Comparison of ENCODE assay signal across 21 mouse cellular contexts in genomic region chr14:117379979-117380378, GRCm38 (mm10).
DNase-seq lines count a peak whose midpoint lies in the region; ATAC-seq and TF ChIP-seq lines count a peak whose summit lies in the region.
"Had no signal": no experiment of that assay in that cellular context is flagged by ENCODE, and none has a peak within 500 bp of the region (broad histone marks: within the 10 kb centered on the region; RNA-seq: fewer than 3 reads in every experiment).

No protein-coding gene starts in this region.

- no peak overlapping the region for H3K4me3 ChIP-seq in heart, embryonic 12.5 days
- no peak overlapping the region for H3K4me3 ChIP-seq in heart, embryonic 10.5 days
- no peak overlapping the region for H3K4me3 ChIP-seq in kidney, adult 2 months (ENCODE audit: insufficient read depth, low read depth, low read length)
- no peak overlapping the region for H3K4me3 ChIP-seq in lung, embryonic 15.5 days
- no peak overlapping the region for H3K4me3 ChIP-seq in embryonic facial prominence, embryonic 14.5 days (ENCODE audit: low read depth, low read length)
- H3K4me3 ChIP-seq: forebrain, embryonic 12.5 days; limb, embryonic 10.5 days; megakaryocyte, embryonic 14.5 days; neural tube, embryonic 15.5 days had no signal

- H3K9ac ChIP-seq in heart, embryonic 12.5 days = no peak overlapping the region
- H3K9ac ChIP-seq in lung, embryonic 15.5 days = no peak overlapping the region
- no peak overlapping the region for H3K9ac ChIP-seq in embryonic facial prominence, embryonic 14.5 days (ENCODE audit: low read depth, low read length)
- H3K9ac ChIP-seq: forebrain, embryonic 12.5 days; liver, postnatal 0 days; neural tube, embryonic 15.5 days had no signal

- 48% methylated on average over 6 of the region's 6 CpGs for WGBS in heart, embryonic 12.5 days
- WGBS in heart, embryonic 10.5 days = 50% methylated on average over 6 of the region's 6 CpGs
- 50% methylated on average over 6 of the region's 6 CpGs for WGBS in kidney, adult 2 months
- WGBS in lung, embryonic 15.5 days = 11% methylated on average over 6 of the region's 6 CpGs
- 59% methylated on average over 6 of the region's 6 CpGs for WGBS in embryonic facial prominence, embryonic 14.5 days

- TF ChIP-seq POLR2A in kidney, adult 2 months (IDR thresholded peaks at IDR 0.05; ENCODE audit: low read depth, low read length) = no peak

- H3K4me2 ChIP-seq in heart, embryonic 12.5 days = no peak overlapping the region
- no peak overlapping the region for H3K4me2 ChIP-seq in lung, embryonic 15.5 days
- no peak overlapping the region for H3K4me2 ChIP-seq in embryonic facial prominence, embryonic 14.5 days (ENCODE audit: low read depth, low read length)
- H3K4me2 ChIP-seq: forebrain, embryonic 12.5 days; neural tube, embryonic 15.5 days had no signal

- H3K36me3 ChIP-seq in heart, embryonic 12.5 days = no peaks in the 10 kb centered on the region
- no peaks in the 10 kb centered on the region for H3K36me3 ChIP-seq in heart, embryonic 10.5 days
- no peaks in the 10 kb centered on the region for H3K36me3 ChIP-seq in kidney, adult 2 months (ENCODE audit: control insufficient read depth, insufficient read depth, low read length)
- H3K36me3 ChIP-seq in lung, embryonic 15.5 days = no peaks in the 10 kb centered on the region
- no peaks in the 10 kb centered on the region for H3K36me3 ChIP-seq in embryonic facial prominence, embryonic 14.5 days (ENCODE audit: control insufficient read depth, insufficient read depth, low read length)
- H3K36me3 ChIP-seq: forebrain, embryonic 12.5 days; G1E; limb, embryonic 10.5 days; neural tube, embryonic 15.5 days had no signal

- no peak for DNase-seq in heart, embryonic 10.5 days (ENCODE audit: low spot score)
- DNase-seq in kidney, adult 2 months = no peak
- DNase-seq in kidney, adult 9 months = no peak
- no peak for DNase-seq in lung, postnatal 25 days (ENCODE audit: low spot score)
- peak; percentile 70 for DNase-seq in embryonic facial prominence, embryonic 14.5 days (ENCODE audit: low spot score)
- DNase-seq in right cerebral cortex, postnatal 14 days = no peak
- DNase-seq: adrenal gland, postnatal 10 days; cerebellum, adult 9-11 months; liver, postnatal 0 days; spleen, adult 18-20 months; thymus, adult 18-20 months had no signal

- no peaks in the 10 kb centered on the region for H3K27me3 ChIP-seq in heart, embryonic 12.5 days (replicated peaks)
- H3K27me3 ChIP-seq in heart, embryonic 10.5 days (ENCODE audit: insufficient read depth, poor library complexity, severe bottlenecking) = no peaks in the 10 kb centered on the region
- no peaks in the 10 kb centered on the region for H3K27me3 ChIP-seq in kidney, adult 2 months (replicated peaks; ENCODE audit: control insufficient read depth, insufficient read depth, low read length)
- H3K27me3 ChIP-seq in lung, embryonic 15.5 days = no peaks in the 10 kb centered on the region
- H3K27me3 ChIP-seq in embryonic facial prominence, embryonic 14.5 days (replicated peaks; ENCODE audit: control insufficient read depth, insufficient read depth, low read length) = no peaks in the 10 kb centered on the region
- H3K27me3 ChIP-seq: forebrain, embryonic 12.5 days; megakaryocyte, embryonic 14.5 days; neural tube, embryonic 15.5 days had no signal

- H3K27ac ChIP-seq in heart, embryonic 12.5 days (ENCODE audit: poor library complexity, severe bottlenecking) = no peak overlapping the region
- H3K27ac ChIP-seq in heart, embryonic 10.5 days = no peak overlapping the region
- H3K27ac ChIP-seq in kidney, adult 2 months (ENCODE audit: insufficient read depth, low read depth, low read length) = 0 out of 2 replicates have a peak overlapping the region, but pooled peaks have one; percentile 20
- no peak overlapping the region; the same call in 1 of the 2 replicates for H3K27ac ChIP-seq in lung, embryonic 15.5 days
- no peak overlapping the region for H3K27ac ChIP-seq in embryonic facial prominence, embryonic 14.5 days (replicated peaks; ENCODE audit: low read depth, low read length)
- H3K27ac ChIP-seq: forebrain, embryonic 12.5 days; limb, embryonic 10.5 days; neural tube, embryonic 15.5 days had no signal

- peaks cover 7% of the 10 kb centered on the region for H3K4me1 ChIP-seq in heart, embryonic 12.5 days (replicated peaks)
- H3K4me1 ChIP-seq in heart, embryonic 10.5 days = 0 out of 2 replicates have a peak, but pooled peaks cover 6% of the 10 kb centered on the region
- no peaks in the 10 kb centered on the region for H3K4me1 ChIP-seq in kidney, adult 2 months (ENCODE audit: control insufficient read depth, insufficient read depth, low read length)
- peaks cover 9% of the 10 kb centered on the region; the same call in 1 of the 2 replicates for H3K4me1 ChIP-seq in lung, embryonic 15.5 days
- no peaks in the 10 kb centered on the region for H3K4me1 ChIP-seq in embryonic facial prominence, embryonic 14.5 days (ENCODE audit: control insufficient read depth, insufficient read depth, low read length)
- H3K4me1 ChIP-seq: megakaryocyte, embryonic 14.5 days had no signal

- ATAC-seq in heart, embryonic 12.5 days (ENCODE audit: insufficient number of reproducible peaks, low FRiP score) = peak; percentile 57; the same call in 1 of the 2 replicates
- ATAC-seq in lung, embryonic 15.5 days (ENCODE audit: borderline replicate concordance, extremely low read depth, low FRiP score, low TSS enrichment) = peak; percentile 42; the same call in 1 of the 2 replicates
- 0 out of 2 replicates have a peak, but pooled peaks have one; percentile 19 for ATAC-seq in embryonic facial prominence, embryonic 14.5 days (ENCODE audit: low read depth)
- ATAC-seq: activated CD4-positive, CD25-positive, alpha-beta regulatory T cell, adult 4 months; hindbrain, embryonic 16.5 days; liver, postnatal 0 days; midbrain, embryonic 16.5 days had no signal

- no peak for TF ChIP-seq CTCF in kidney, adult 2 months (conservative IDR thresholded peaks at IDR 0.05; ENCODE audit: insufficient read depth, insufficient read length, low read depth, low read length)

- H3K9me3 ChIP-seq in heart, embryonic 12.5 days (replicated peaks) = no peaks in the 10 kb centered on the region
- no peaks in the 10 kb centered on the region for H3K9me3 ChIP-seq in heart, embryonic 10.5 days
- H3K9me3 ChIP-seq in lung, embryonic 15.5 days = no peaks in the 10 kb centered on the region
- no peaks in the 10 kb centered on the region for H3K9me3 ChIP-seq in embryonic facial prominence, embryonic 14.5 days (ENCODE audit: control insufficient read depth, low read length)
- H3K9me3 ChIP-seq: forebrain, embryonic 12.5 days; limb, embryonic 10.5 days; neural tube, embryonic 15.5 days had no signal
